Mouse (Mus musculus) kidney, adult 2 months (tissue): ENCODE results near the gene Fam178b. TPM values are rescaled to one million over a fixed set of nuclear protein-coding genes. Genes with fewer than 3 reads are reported as not detected.

Experiments
- DNase-seq: peaks from one replicate; pipeline ENCODE4 v3.0.0; 2021
- H3K27ac ChIP-seq: fragments of 200-500 bp; 2 replicates; pipeline ENCODE4 v1.5.1; 2012; ENCODE audit warnings: low read depth, low read length, control low read depth, inconsistent platforms; ENCODE audit not compliant: insufficient read depth
- H3K27me3 ChIP-seq: fragments of 200-500 bp; replicated peaks from 2 replicates; pipeline ENCODE4 v1.6.1; 2012; ENCODE audit warnings: mild to moderate bottlenecking, moderate library complexity, low read length, inconsistent platforms; ENCODE audit not compliant: control insufficient read depth, insufficient read depth
- H3K36me3 ChIP-seq: fragments of 200-500 bp; 2 replicates; pipeline ENCODE4 v1.6.1; 2012; ENCODE audit warnings: mild to moderate bottlenecking, moderate library complexity, low read length, inconsistent platforms; ENCODE audit not compliant: control insufficient read depth, insufficient read depth
- H3K4me1 ChIP-seq: fragments of 200-500 bp; 2 replicates; pipeline ENCODE4 v1.6.1; 2011; ENCODE audit warnings: low read length; ENCODE audit not compliant: control insufficient read depth, insufficient read depth
- H3K4me3 ChIP-seq: fragments of 200-500 bp; 2 replicates; pipeline ENCODE4 v1.5.1; 2011; ENCODE audit warnings: mild to moderate bottlenecking, low read depth, low read length, control low read depth; ENCODE audit not compliant: insufficient read depth
- CTCF ChIP-seq: fragments of 200-500 bp; conservative IDR thresholded peaks from 2 replicates; pipeline ENCODE4 v1.5.1; 2011; ENCODE audit warnings: low read depth, mild to moderate bottlenecking, control low read depth, low read length, moderate library complexity, mixed read lengths; ENCODE audit not compliant: insufficient read depth, insufficient read length
- POLR2A ChIP-seq: fragments of 200-500 bp; IDR thresholded peaks from one replicate; pipeline ENCODE4 v1.6.1; 2011; ENCODE audit warnings: low read depth, low read length, control low read depth
- WGBS: fragments of 180-500 bp; shearing (Covaris S2); methylation state at CpG from one replicate; pipeline ENCODE4 v1.1.7; 2018; 5-methylcytosine and 5-hydroxymethylcytosine counted together
- polyA plus RNA-seq: library from polyadenylated mRNA; depleted of rRNA; stranded (reverse); fragments of >200 nt; gene quantifications from 2 replicates; pipeline ENCODE4 v1.2.3, GENCODE M21; 2012

Gene Fam178b
- polyA plus RNA-seq, 1 experiment, result 1.1 TPM

- peak; percentile 43 for DNase-seq
- Histone ChIP-seq H3K27me3 (no peaks in the 10 kb centered on the region), H3K4me1 (peaks cover 11% of the 10 kb centered on the region), H3K36me3 (no peaks in the 10 kb centered on the region), H3K27ac (peak overlapping the region; percentile 42), H3K4me3 (peak overlapping the region; percentile 96)
- WGBS, result 1% methylated on average over 33 of the region's 33 CpGs
- TF ChIP-seq POLR2A (no peak), CTCF (peak; percentile 41; the same call in 1 of the 2 replicates)
These were observed 26.3 kb upstream of the Fam178b start for GRCm38 (mm10) chr1:36709055-36709853.

GRCm38 (mm10) chr1:36708626-36709025, 25.6 kb upstream of the Fam178b start:
- WGBS, result 33% methylated on average over 1 of the region's 1 CpGs
- DNase-seq, result peak; percentile 45
- Histone ChIP-seq H3K27me3 (no peaks in the 10 kb centered on the region), H3K4me3 (peak overlapping the region; percentile 96; the same call in 1 of the 2 replicates), H3K4me1 (peaks cover 11% of the 10 kb centered on the region), H3K36me3 (no peaks in the 10 kb centered on the region), H3K27ac (no peak overlapping the region)
- TF ChIP-seq POLR2A (no peak), CTCF (no peak)

- 68% methylated on average over 3 of the region's 3 CpGs for WGBS
- no peak overlapping the region for H3K4me3 ChIP-seq
- H3K36me3 ChIP-seq, result no peaks in the 10 kb centered on the region
- TF ChIP-seq CTCF, result no peak
- H3K27ac ChIP-seq, result no peak overlapping the region
- DNase-seq, result no peak
- H3K27me3 ChIP-seq, result no peaks in the 10 kb centered on the region
- peaks cover 11% of the 10 kb centered on the region for H3K4me1 ChIP-seq
These were observed 24.8 kb upstream of the Fam178b start for GRCm38 (mm10) chr1:36707797-36708196.

GRCm38 (mm10) chr1:36707166-36707565, 24.2 kb upstream of the Fam178b start:
- Histone ChIP-seq H3K4me1 (peaks cover 11% of the 10 kb centered on the region), H3K4me3 (no peak overlapping the region), H3K36me3 (no peaks in the 10 kb centered on the region), H3K27me3 (no peaks in the 10 kb centered on the region), H3K27ac (no peak overlapping the region)
- 84% methylated on average over 2 of the region's 2 CpGs for WGBS
- TF ChIP-seq CTCF, result no peak
- no peak for TF ChIP-seq POLR2A
- no peak for DNase-seq

GRCm38 (mm10) chr1:36697030-36697429, 14.0 kb upstream of the Fam178b start:
- no peaks in the 10 kb centered on the region for H3K27me3 ChIP-seq
- DNase-seq, result no peak
- no peaks in the 10 kb centered on the region for H3K4me1 ChIP-seq
- WGBS, result 52% methylated on average over 5 of the region's 5 CpGs
- no peak overlapping the region for H3K4me3 ChIP-seq
- H3K27ac ChIP-seq, result no peak overlapping the region
- H3K36me3 ChIP-seq, result peaks cover 4% of the 10 kb centered on the region; the same call in 1 of the 2 replicates
- TF ChIP-seq CTCF (no peak), POLR2A (no peak)

- Histone ChIP-seq H3K4me1 (no peaks in the 10 kb centered on the region), H3K36me3 (0 out of 2 replicates have a peak, but pooled peaks cover 2% of the 10 kb centered on the region), H3K4me3 (no peak overlapping the region), H3K27me3 (no peaks in the 10 kb centered on the region), H3K27ac (no peak overlapping the region)
- DNase-seq, result no peak
- 49% methylated on average over 6 of the region's 6 CpGs for WGBS
- TF ChIP-seq POLR2A (no peak), CTCF (no peak)
These were observed 13.4 kb upstream of the Fam178b start for GRCm38 (mm10) chr1:36696411-36696810.

GRCm38 (mm10) chr1:36694871-36695270, 11.9 kb upstream of the Fam178b start:
- no peak overlapping the region for H3K27ac ChIP-seq
- no peak for DNase-seq
- H3K27me3 ChIP-seq, result no peaks in the 10 kb centered on the region
- peaks cover 3% of the 10 kb centered on the region; the same call in 1 of the 2 replicates for H3K4me1 ChIP-seq
- WGBS, result 86% methylated on average over 6 of the region's 6 CpGs
- TF ChIP-seq POLR2A (no peak), CTCF (no peak)
- H3K36me3 ChIP-seq, result no peaks in the 10 kb centered on the region
- H3K4me3 ChIP-seq, result no peak overlapping the region
